Mouse (Mus musculus) small intestine, adult 2 months (tissue): Measurements from ENCODE around the gene Gm15023.
"Not testable (repeated sequence)": the region's sequence is repeated elsewhere in the genome, so short reads cannot be mapped to it uniquely, and the experiment has no call there.

Source experiments
- CTCF ChIP-seq: fragments of 200-500 bp; IDR thresholded peaks from 2 replicates; pipeline ENCODE4 v1.5.1; 2012; ENCODE audit warnings: low read depth, mild to moderate bottlenecking, control low read depth, inconsistent platforms, low read length, moderate library complexity, mixed read lengths; ENCODE audit not compliant: insufficient replicate concordance, insufficient read length; ENCODE audit errors: extremely low read depth
- POLR2A ChIP-seq: fragments of 200-500 bp; IDR thresholded peaks from 2 replicates; pipeline ENCODE4 v1.6.1; 2012; ENCODE audit warnings: low read depth, mild to moderate bottlenecking, control low read depth, inconsistent platforms, low read length, moderate library complexity

GRCm38 (mm10) chrX:135177532-135177931 is at the start of gene Gm15023:
- TF ChIP-seq CTCF, POLR2A: not testable (repeated sequence)
